Mouse (Mus musculus) stomach, embryonic 14.5 days (tissue): ENCODE data around the gene Armc9. TPM values are rescaled to one million over a fixed set of nuclear protein-coding genes. Genes with fewer than 3 reads are reported as not detected.
A peak's percentile ranks its signal among the peaks of the same experiment; 100 is the strongest.

ENCODE experiments used
- ATAC-seq: fragments of 200-750 bp; cut with Nextera tagmentation; 2 replicates; pipeline ENCODE4 v1.8.0; 2017; ENCODE audit warnings: low read depth, moderate TSS enrichment; ENCODE audit not compliant: insufficient number of reproducible peaks, insufficient read depth, low FRiP score
- H3K27ac ChIP-seq: fragments of 300-500 bp; sonication (generic); 2 replicates; pipeline ENCODE4 v1.5.1; 2014; ENCODE audit warnings: mild to moderate bottlenecking, low read length, moderate library complexity, mixed read lengths
- H3K27me3 ChIP-seq: fragments of 300-500 bp; sonication (generic); 2 replicates; pipeline ENCODE4 v1.6.1; 2014; ENCODE audit warnings: low read length, control low read depth, mixed read lengths; ENCODE audit not compliant: control insufficient read depth, insufficient read depth
- H3K36me3 ChIP-seq: fragments of 300-500 bp; sonication (generic); 2 replicates; pipeline ENCODE4 v1.6.1; 2014; ENCODE audit warnings: mild to moderate bottlenecking, control low read depth, low read length, moderate library complexity, mixed read lengths; ENCODE audit not compliant: control insufficient read depth, insufficient read depth
- H3K4me1 ChIP-seq: fragments of 300-500 bp; sonication (generic); 2 replicates; pipeline ENCODE4 v1.6.1; 2014; ENCODE audit warnings: low read length, control low read depth, mixed read lengths; ENCODE audit not compliant: control insufficient read depth, insufficient read depth
- H3K4me2 ChIP-seq: fragments of 300-500 bp; sonication (generic); replicated peaks from 2 replicates; pipeline ENCODE4 v1.6.1; 2014; ENCODE audit warnings: low read depth, low read length, control low read depth
- H3K4me3 ChIP-seq: fragments of 300-500 bp; sonication (generic); 2 replicates; pipeline ENCODE4 v1.5.1; 2014; ENCODE audit warnings: low read depth, low read length, control low read depth
- H3K9ac ChIP-seq: fragments of 300-500 bp; sonication (generic); replicated peaks from 2 replicates; pipeline ENCODE4 v1.6.1; 2014; ENCODE audit warnings: low read depth, mild to moderate bottlenecking, control low read depth, low read length, moderate library complexity, mixed read lengths
- H3K9me3 ChIP-seq: fragments of 300-500 bp; sonication (generic); 2 replicates; pipeline ENCODE4 v1.6.1; 2016; ENCODE audit warnings: low read depth, low read length, control low read depth; ENCODE audit not compliant: control insufficient read depth
- WGBS: fragments of 180-500 bp; shearing (Covaris S2); extraction: QIAGEN DNeasy Blood & Tissue Kit; methylation state at CpG from one replicate; pipeline ENCODE4 v1.1.7; 2014; 5-methylcytosine and 5-hydroxymethylcytosine counted together
- polyA plus RNA-seq: library from polyadenylated mRNA; unstranded; fragments of >200 nt; fragmentation: Nextera tagmentation; extraction: Ambion mirVana; gene quantifications from 2 replicates; pipeline ENCODE4 v1.2.1, GENCODE M21; 2014

Armc9 gene
- polyA plus RNA-seq, 1 experiment from 2014 or later: 30.1 TPM

DNA sequence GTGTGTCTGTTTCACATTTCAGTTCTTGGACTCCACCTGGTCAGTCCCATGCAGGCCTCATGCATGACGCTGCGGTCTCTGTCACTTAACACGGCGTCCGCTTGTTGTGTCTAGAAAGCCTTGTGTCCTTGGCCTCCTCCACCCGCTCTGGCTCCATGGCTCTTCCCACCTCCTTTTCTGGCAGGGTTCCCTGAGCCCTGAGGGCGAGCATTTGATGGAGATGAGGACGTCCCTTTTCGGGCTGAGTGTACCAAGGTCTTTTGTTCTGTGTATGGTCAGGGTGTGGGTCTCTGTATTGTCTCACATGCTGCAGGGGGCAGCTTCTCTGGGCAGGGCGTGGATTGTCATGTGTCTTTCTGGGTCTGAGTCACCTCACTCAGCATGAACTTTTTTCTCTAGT, 81.9 kb downstream of the Armc9 start:
- 84% methylated on average over 10 of the region's 10 CpGs for WGBS
- H3K9ac ChIP-seq: no peak overlapping the region
- H3K9me3 ChIP-seq: no peaks in the 10 kb centered on the region
- H3K36me3 ChIP-seq: no peaks in the 10 kb centered on the region
- ATAC-seq: no peak
- no peak overlapping the region for H3K27ac ChIP-seq
- H3K4me2 ChIP-seq: no peak overlapping the region
- no peaks in the 10 kb centered on the region for H3K27me3 ChIP-seq
- H3K4me1 ChIP-seq: peaks cover 4% of the 10 kb centered on the region; the same call in 1 of the 2 replicates
- no peak overlapping the region for H3K4me3 ChIP-seq

DNA sequence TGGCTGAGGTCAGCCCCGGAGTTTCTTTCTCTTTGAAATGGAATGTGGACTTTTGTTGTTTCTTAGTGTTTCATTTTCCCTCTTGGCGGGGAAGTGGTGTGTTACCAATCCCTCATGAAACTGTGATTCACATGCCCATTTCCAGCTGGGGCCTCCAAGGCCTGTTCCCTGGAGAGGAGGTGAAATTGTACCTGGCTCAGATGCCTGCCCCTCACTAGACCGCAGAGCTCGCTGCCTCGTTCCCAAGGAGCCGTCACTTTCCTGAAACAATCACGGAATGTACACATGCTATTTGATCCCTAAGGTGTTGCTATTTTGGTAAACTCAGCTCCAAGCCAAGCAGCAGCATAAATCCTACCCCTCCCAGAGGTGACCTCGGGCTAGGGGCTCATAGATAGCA, 84.4 kb downstream of the Armc9 start:
- no peak overlapping the region for H3K9ac ChIP-seq
- H3K27ac ChIP-seq: no peak overlapping the region
- H3K4me1 ChIP-seq: peaks cover 1% of the 10 kb centered on the region; the same call in 1 of the 2 replicates
- no peak for ATAC-seq
- H3K36me3 ChIP-seq: no peaks in the 10 kb centered on the region
- no peaks in the 10 kb centered on the region for H3K9me3 ChIP-seq
- WGBS: 69% methylated on average over 8 of the region's 8 CpGs
- no peaks in the 10 kb centered on the region for H3K27me3 ChIP-seq
- no peak overlapping the region for H3K4me2 ChIP-seq
- H3K4me3 ChIP-seq: no peak overlapping the region

DNA sequence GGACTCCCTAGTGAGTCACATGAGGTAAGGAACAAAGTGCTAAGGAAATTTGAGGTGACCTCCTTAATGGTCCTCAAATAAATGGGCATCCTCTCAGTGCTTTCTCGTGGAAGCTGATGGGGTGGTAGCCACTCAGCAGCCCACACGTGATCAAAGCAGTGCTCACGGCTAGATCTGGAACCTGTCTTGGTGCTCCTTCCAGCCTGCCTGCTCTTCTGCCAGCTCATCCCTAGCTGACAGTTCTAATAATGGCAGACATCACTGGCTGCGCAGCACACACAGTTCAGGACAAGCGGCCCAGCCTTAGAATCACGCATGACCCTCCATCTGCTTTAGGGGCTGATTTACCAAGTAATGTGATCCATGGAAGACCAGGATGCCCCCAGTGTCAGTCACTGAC, 85.3 kb downstream of the Armc9 start:
- Histone ChIP-seq H3K36me3 (no peaks in the 10 kb centered on the region), H3K27ac (no peak overlapping the region), H3K4me1 (no peaks in the 10 kb centered on the region; the same call in 1 of the 2 replicates), H3K27me3 (no peaks in the 10 kb centered on the region), H3K9me3 (no peaks in the 10 kb centered on the region), H3K4me3 (no peak overlapping the region), H3K9ac (no peak overlapping the region), H3K4me2 (no peak overlapping the region)
- ATAC-seq: no peak
- WGBS: 88% methylated on average over 6 of the region's 6 CpGs

DNA sequence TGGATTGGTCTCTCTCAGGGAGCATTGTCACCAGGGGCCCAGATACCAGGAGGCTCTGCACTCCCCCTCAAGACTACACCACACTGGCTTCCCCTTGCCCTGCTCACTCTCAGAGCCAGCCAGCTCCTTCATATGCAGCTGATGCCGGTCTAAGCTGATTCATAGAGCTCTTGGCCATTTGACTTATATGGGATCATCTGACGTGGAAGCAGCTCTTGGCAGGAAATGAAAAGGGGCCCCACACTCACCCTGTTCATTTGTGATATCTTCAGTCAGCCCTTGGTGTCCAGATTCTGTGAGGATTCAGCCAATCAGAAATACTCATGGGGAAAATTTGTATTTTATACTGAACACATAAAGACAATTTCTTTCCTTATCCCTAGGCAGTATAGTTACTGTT, 86.4 kb downstream of the Armc9 start:
- peak; percentile 33; the same call in 1 of the 2 replicates for ATAC-seq
- H3K4me3 ChIP-seq: no peak overlapping the region
- H3K9me3 ChIP-seq: no peaks in the 10 kb centered on the region
- H3K27me3 ChIP-seq: no peaks in the 10 kb centered on the region
- no peaks in the 10 kb centered on the region; the same call in 1 of the 2 replicates for H3K36me3 ChIP-seq
- H3K4me2 ChIP-seq: no peak overlapping the region
- H3K9ac ChIP-seq: no peak overlapping the region
- no peak overlapping the region for H3K27ac ChIP-seq
- 27% methylated on average over 2 of the region's 2 CpGs for WGBS
- no peaks in the 10 kb centered on the region; the same call in 1 of the 2 replicates for H3K4me1 ChIP-seq

DNA sequence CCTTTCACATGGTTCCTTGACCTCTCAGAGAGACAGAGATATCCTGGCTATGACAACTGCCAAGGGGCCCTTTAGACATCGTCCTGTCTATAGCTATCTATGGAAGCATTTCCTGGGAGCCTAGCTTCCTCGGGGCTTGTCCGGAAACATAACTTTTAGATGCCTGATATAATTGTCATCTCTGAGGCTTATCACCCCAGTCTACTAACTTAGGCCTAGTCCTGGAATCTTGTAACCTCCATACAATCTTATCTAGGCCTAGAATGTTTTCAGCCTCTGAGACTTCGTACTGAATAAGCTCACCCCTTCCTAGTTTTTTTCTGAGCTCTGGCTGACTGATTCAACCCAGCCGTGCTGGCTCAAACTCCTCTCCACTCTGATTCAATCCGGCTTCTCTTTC, 88.9 kb downstream of the Armc9 start:
- WGBS: 67% methylated on average over 6 of the region's 6 CpGs
- no peaks in the 10 kb centered on the region; the same call in 1 of the 2 replicates for H3K36me3 ChIP-seq
- no peak for ATAC-seq
- H3K4me2 ChIP-seq: no peak overlapping the region
- no peaks in the 10 kb centered on the region; the same call in 1 of the 2 replicates for H3K4me1 ChIP-seq
- no peak overlapping the region for H3K9ac ChIP-seq
- no peak overlapping the region for H3K4me3 ChIP-seq
- H3K27me3 ChIP-seq: no peaks in the 10 kb centered on the region
- H3K9me3 ChIP-seq: no peaks in the 10 kb centered on the region
- H3K27ac ChIP-seq: no peak overlapping the region

DNA sequence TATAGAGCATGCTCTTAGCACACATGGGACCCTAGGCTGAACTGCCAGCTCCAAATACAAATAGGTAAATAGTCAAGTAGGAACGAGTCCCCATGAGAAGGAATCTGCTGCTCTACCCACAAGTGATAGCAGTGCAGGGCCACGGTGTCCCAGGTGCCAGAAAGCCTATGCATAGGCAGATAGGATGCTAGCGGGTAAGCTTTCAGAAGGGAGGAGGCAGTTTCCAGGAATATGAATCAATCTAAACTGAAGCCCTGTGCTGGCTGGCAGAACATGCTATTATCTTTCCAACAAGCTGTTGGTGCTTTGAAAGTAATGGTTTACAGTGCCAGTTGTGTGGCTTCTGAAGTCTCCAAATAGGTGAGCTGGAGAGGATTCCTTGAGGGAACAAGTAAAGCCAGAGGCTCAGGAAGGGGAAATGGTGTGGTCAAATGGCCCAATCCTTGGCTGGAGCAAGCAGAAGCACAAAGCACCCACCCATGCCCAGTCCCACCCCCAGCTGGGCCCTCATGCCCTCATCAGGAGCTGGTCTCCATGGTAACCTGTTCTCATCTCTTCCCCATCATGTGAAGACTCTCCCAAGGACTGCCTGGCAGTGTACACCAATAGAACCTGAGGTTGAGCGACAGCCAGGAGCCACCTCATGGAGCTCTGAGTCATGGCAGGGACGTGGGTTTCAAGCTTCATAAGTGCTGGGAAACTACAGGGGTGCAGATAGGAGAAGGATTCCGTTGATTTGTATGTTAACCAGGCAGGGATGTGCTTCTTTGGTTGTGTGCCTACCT, 90.9 kb downstream of the Armc9 start:
- H3K9me3 ChIP-seq: no peaks in the 10 kb centered on the region
- no peak for ATAC-seq
- H3K36me3 ChIP-seq: no peaks in the 10 kb centered on the region; the same call in 1 of the 2 replicates
- H3K27ac ChIP-seq: no peak overlapping the region
- no peaks in the 10 kb centered on the region; the same call in 1 of the 2 replicates for H3K4me1 ChIP-seq
- H3K4me3 ChIP-seq: no peak overlapping the region
- WGBS: 86% methylated on average over 6 of the region's 6 CpGs
- H3K9ac ChIP-seq: no peak overlapping the region
- no peak overlapping the region for H3K4me2 ChIP-seq
- H3K27me3 ChIP-seq: no peaks in the 10 kb centered on the region

- Histone ChIP-seq H3K4me1 (no peaks in the 10 kb centered on the region), H3K9ac (no peak overlapping the region), H3K4me2 (no peak overlapping the region), H3K36me3 (no peaks in the 10 kb centered on the region), H3K27ac (no peak overlapping the region), H3K27me3 (no peaks in the 10 kb centered on the region), H3K4me3 (no peak overlapping the region), H3K9me3 (no peaks in the 10 kb centered on the region)
- WGBS: 84% methylated on average over 8 of the region's 8 CpGs
- no peak for ATAC-seq
Measured at GRCm38 (mm10) chr1:86253410-86253809, 98.8 kb downstream of the Armc9 start.

- Histone ChIP-seq H3K4me2 (no peak overlapping the region), H3K4me3 (no peak overlapping the region), H3K36me3 (no peaks in the 10 kb centered on the region), H3K27ac (no peak overlapping the region), H3K4me1 (no peaks in the 10 kb centered on the region), H3K27me3 (no peaks in the 10 kb centered on the region), H3K9ac (no peak overlapping the region), H3K9me3 (no peaks in the 10 kb centered on the region)
- WGBS: 66% methylated on average over 4 of the region's 4 CpGs
- no peak for ATAC-seq
Measured at GRCm38 (mm10) chr1:86256311-86256710, 101.7 kb downstream of the Armc9 start.

GRCm38 (mm10) chr1:86257228-86257627, 102.6 kb downstream of the Armc9 start:
- Histone ChIP-seq H3K4me2 (no peak overlapping the region), H3K27ac (no peak overlapping the region), H3K27me3 (no peaks in the 10 kb centered on the region), H3K9me3 (no peaks in the 10 kb centered on the region), H3K36me3 (no peaks in the 10 kb centered on the region), H3K4me3 (no peak overlapping the region), H3K4me1 (no peaks in the 10 kb centered on the region), H3K9ac (no peak overlapping the region)
- WGBS: 81% methylated on average over 8 of the region's 8 CpGs
- ATAC-seq: no peak
